Mouse (Mus musculus) thymus, adult 2 months (tissue): ENCODE results near the gene Gid4. TPM values are rescaled to one million over a fixed set of nuclear protein-coding genes. Genes with fewer than 3 reads are reported as not detected.
"Not testable (repeated sequence)": the region's sequence is repeated elsewhere in the genome, so short reads cannot be mapped to it uniquely, and the experiment has no call there.

ENCODE experiments used
- DNase-seq: peaks from one replicate; pipeline ENCODE4 v3.0.0; 2021
- H3K27ac ChIP-seq: fragments of 200-500 bp; 2 replicates; pipeline ENCODE4 v1.5.1; 2012; ENCODE audit warnings: low read length, control low read depth; ENCODE audit not compliant: control insufficient read depth, insufficient read depth
- H3K27me3 ChIP-seq: fragments of 200-500 bp; 2 replicates; pipeline ENCODE4 v1.6.1; 2012; ENCODE audit warnings: mild to moderate bottlenecking, low read length, moderate library complexity, mixed read lengths; ENCODE audit not compliant: control insufficient read depth, insufficient read depth
- H3K36me3 ChIP-seq: fragments of 200-500 bp; 2 replicates; pipeline ENCODE4 v1.6.1; 2012; ENCODE audit warnings: mild to moderate bottlenecking, low read length, moderate library complexity; ENCODE audit not compliant: control insufficient read depth, insufficient read depth
- H3K4me1 ChIP-seq: fragments of 200-500 bp; replicated peaks from 2 replicates; pipeline ENCODE4 v1.6.1; 2012; ENCODE audit warnings: low read length; ENCODE audit not compliant: control insufficient read depth, insufficient read depth
- H3K4me3 ChIP-seq: fragments of 200-500 bp; 2 replicates; pipeline ENCODE4 v1.5.1; 2012; ENCODE audit warnings: mild to moderate bottlenecking, low read length, control low read depth, moderate library complexity; ENCODE audit not compliant: control insufficient read depth, insufficient read depth
- CTCF ChIP-seq: fragments of 200-500 bp; IDR thresholded peaks from 2 replicates; pipeline ENCODE4 v1.5.1; 2012; ENCODE audit warnings: mild to moderate bottlenecking, control low read depth, low read length, moderate library complexity, borderline replicate concordance; ENCODE audit not compliant: control insufficient read depth, poor library complexity, insufficient read depth; ENCODE audit errors: extremely low read depth
- POLR2A ChIP-seq: fragments of 200-500 bp; IDR thresholded peaks from 2 replicates; pipeline ENCODE4 v1.6.1; 2012; ENCODE audit warnings: mild to moderate bottlenecking, low read length, control low read depth, moderate library complexity; ENCODE audit not compliant: control insufficient read depth, poor library complexity, insufficient read depth; ENCODE audit errors: extremely low read depth
- WGBS: fragments of 180-500 bp; shearing (Covaris S2); methylation state at CpG from one replicate; pipeline ENCODE4 v1.1.7; 2018; 5-methylcytosine and 5-hydroxymethylcytosine counted together
- polyA plus RNA-seq: library from polyadenylated mRNA; depleted of rRNA; stranded (reverse); fragments of >200 nt; gene quantifications from 2 replicates; pipeline ENCODE4 v1.2.3, GENCODE M21; 2012

The Gid4 gene
- polyA plus RNA-seq, 1 experiment, result 20.3 TPM

- Histone ChIP-seq H3K4me1 (peaks cover 8% of the 10 kb centered on the region), H3K36me3 (no peaks in the 10 kb centered on the region), H3K27me3 (no peaks in the 10 kb centered on the region), H3K4me3 (no peak overlapping the region), H3K27ac (no peak overlapping the region)
- TF ChIP-seq CTCF (no peak), POLR2A (no peak)
- DNase-seq, result no peak
- WGBS, result 65% methylated on average over 6 of the region's 6 CpGs
These were observed 5.2 kb downstream of the Gid4 start for GRCm38 (mm10) chr11:60422046-60422668.

- Histone ChIP-seq H3K4me3 (no peak overlapping the region), H3K27ac (no peak overlapping the region), H3K36me3 (no peaks in the 10 kb centered on the region), H3K27me3 (no peaks in the 10 kb centered on the region), H3K4me1 (peaks cover 5% of the 10 kb centered on the region)
- WGBS, result 97% methylated on average over 1 of the region's 1 CpGs
- TF ChIP-seq POLR2A (no peak), CTCF (no peak)
- no peak for DNase-seq
These were observed 6.1 kb downstream of the Gid4 start for GRCm38 (mm10) chr11:60423006-60423405.

DNA sequence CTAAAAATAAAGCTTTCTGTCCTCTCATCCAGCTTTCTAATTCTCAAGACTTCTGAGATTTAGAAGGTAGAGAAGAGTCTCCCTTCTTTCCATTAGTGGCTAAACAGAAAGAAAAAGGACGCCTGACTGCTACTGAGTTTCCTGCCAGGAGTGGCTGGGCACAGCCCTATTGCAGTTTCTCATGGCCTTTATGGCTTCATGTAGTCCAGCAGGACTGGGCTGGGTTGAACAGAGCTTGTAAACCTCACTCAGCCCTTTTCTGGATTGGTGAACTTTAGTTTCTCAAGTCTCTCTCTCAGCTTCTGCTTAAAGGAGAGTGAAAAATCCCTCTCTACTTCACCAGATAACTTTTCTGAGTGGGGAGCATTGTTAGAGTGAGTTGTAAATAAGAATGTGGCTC is 9.5 kb downstream of the Gid4 start:
- no peak for TF ChIP-seq POLR2A
- no peak for TF ChIP-seq CTCF
- Histone ChIP-seq H3K4me3 (no peak overlapping the region), H3K27ac (no peak overlapping the region), H3K27me3 (no peaks in the 10 kb centered on the region), H3K4me1 (no peaks in the 10 kb centered on the region), H3K36me3 (no peaks in the 10 kb centered on the region)
- no peak for DNase-seq
- WGBS, result 93% methylated on average over 1 of the region's 1 CpGs

- H3K36me3 ChIP-seq, result 0 out of 2 replicates have a peak, but pooled peaks cover 4% of the 10 kb centered on the region
- H3K27me3 ChIP-seq, result no peaks in the 10 kb centered on the region
- no peaks in the 10 kb centered on the region for H3K4me1 ChIP-seq
- H3K4me3 ChIP-seq, result no peak overlapping the region
- 98% methylated on average over 3 of the region's 3 CpGs for WGBS
- TF ChIP-seq POLR2A (no peak), CTCF (no peak)
- no peak overlapping the region for H3K27ac ChIP-seq
- no peak for DNase-seq
These were observed 10.7 kb downstream of the Gid4 start for GRCm38 (mm10) chr11:60427628-60428027.

DNA sequence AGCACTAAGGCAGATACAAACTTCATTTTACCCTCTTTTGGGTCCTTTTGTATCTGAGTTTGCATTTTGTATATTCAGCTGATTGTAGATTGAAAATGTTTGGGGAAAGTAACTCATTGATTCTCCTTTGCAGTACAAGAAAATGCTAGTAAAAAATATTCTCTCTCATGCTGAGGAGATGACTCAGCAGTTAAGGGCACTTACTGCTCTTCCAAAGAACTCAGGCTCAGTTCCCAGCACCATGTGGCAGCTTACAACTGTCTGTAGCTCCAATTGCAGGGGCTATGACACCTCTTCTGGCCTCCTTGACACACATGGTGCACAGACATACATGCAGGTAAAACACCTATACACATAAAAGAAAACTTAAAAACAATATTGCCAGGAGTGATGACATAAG is 16.6 kb downstream of the Gid4 start:
- Histone ChIP-seq H3K36me3 (peaks cover 20% of the 10 kb centered on the region), H3K27me3 (no peaks in the 10 kb centered on the region), H3K4me1 (no peaks in the 10 kb centered on the region), H3K4me3 (no peak overlapping the region), H3K27ac (no peak overlapping the region)
- no peak for DNase-seq
- TF ChIP-seq CTCF (no peak), POLR2A (no peak)

DNA sequence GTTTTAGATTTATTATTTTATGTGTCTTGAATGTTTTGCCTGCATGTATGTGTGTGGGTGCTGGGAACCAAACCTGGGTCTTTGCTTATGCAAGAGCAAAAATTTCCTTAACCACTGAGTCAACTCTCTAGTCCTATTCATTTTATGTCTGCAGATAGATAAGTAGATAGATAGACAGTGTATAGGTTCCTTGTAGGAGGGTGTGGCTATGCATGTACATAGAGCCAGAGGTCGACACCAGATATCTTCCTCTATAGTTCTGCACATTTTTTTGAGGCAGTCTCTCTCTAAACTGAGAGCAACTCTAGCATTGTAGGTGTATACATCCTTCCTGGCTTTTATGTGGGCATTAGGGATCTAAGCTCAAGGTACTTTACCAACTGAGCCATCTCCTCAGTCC is 18.2 kb downstream of the Gid4 start:
- WGBS, result 100% methylated on average over 1 of the region's 1 CpGs
- H3K4me3 ChIP-seq, result no peak overlapping the region
- peaks cover 20% of the 10 kb centered on the region for H3K36me3 ChIP-seq
- no peak for TF ChIP-seq POLR2A
- H3K4me1 ChIP-seq, result no peaks in the 10 kb centered on the region
- no peaks in the 10 kb centered on the region for H3K27me3 ChIP-seq
- DNase-seq, result no peak
- H3K27ac ChIP-seq, result no peak overlapping the region

- Histone ChIP-seq H3K4me3 (no peak overlapping the region), H3K36me3 (peaks cover 27% of the 10 kb centered on the region)
These were observed 19.7 kb downstream of the Gid4 start for GRCm38 (mm10) chr11:60436618-60437017.

DNA sequence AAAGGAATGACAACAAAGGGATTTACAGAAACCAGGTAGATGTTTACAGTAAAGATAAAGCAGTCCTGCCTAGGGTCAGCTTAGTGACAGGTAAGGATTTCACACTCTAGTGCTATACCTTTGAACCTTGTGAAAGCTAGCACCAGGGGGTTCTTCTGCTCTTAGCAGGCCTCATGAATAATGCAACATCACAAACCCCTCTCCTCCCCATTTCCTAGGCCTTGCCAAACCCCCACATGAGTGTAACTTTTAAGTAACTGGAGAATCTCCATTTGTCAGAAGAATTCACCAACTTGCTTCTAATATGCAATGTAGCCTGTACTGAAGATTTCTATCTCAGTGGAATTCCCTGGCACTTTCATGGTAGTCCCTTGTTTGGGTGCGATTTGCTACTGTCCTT is 22.7 kb downstream of the Gid4 start:
- H3K36me3 ChIP-seq, result peaks cover 20% of the 10 kb centered on the region
- not testable (repeated sequence) for H3K4me3 ChIP-seq, H3K4me1 ChIP-seq

More at GRCm38 (mm10) chr11:60436618-60437017, 19.7 kb downstream of the Gid4 start:
- Histone ChIP-seq H3K27ac (no peak overlapping the region), H3K4me1 (no peaks in the 10 kb centered on the region), H3K27me3 (no peaks in the 10 kb centered on the region)
- no peak for DNase-seq
- WGBS, result 88% methylated on average over 3 of the region's 3 CpGs
- TF ChIP-seq CTCF (no peak), POLR2A (no peak)

More for the DNA sequence above, 22.7 kb downstream of the Gid4 start:
- not testable (repeated sequence) for H3K27ac ChIP-seq, H3K27me3 ChIP-seq, DNase-seq
- WGBS, result 93% methylated on average over 1 of the region's 1 CpGs
